Mouse (Mus musculus): ENCODE measurements at regions not wholly inside any gene's neighbourhood (a gene's known extent, or its start where the extent isn't known, plus 50 kb on each side); places are given as distances from the start of the nearest gene placed in this dataset.

DNA sequence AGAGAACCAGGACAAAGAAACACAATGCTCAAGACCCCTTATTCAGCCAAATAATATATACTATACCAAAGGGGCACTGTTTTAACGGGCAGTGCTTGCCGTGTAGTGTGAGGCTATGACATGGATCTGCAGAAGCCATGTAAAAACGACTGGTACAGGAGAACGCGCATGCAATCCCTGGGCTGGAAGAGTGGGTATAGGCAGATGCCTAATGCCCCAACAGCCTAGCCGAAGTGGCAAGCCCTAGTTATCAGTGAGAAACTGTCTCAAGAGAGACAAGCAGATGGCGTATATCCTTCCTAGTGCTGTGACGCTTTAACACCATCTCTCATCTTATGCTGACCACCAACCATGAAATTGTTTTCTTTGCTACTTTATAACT lies 262.8 kb downstream of the Ankrd50 start:
- no peak for DNase-seq (ENCODE audit: low read depth, low spot score)

GRCm38 (mm10) chr3:38220934-38221833 lies 263.5 kb downstream of the Ankrd50 start:
- peak; percentile 72 for DNase-seq (ENCODE audit: low read depth, low spot score)

DNA sequence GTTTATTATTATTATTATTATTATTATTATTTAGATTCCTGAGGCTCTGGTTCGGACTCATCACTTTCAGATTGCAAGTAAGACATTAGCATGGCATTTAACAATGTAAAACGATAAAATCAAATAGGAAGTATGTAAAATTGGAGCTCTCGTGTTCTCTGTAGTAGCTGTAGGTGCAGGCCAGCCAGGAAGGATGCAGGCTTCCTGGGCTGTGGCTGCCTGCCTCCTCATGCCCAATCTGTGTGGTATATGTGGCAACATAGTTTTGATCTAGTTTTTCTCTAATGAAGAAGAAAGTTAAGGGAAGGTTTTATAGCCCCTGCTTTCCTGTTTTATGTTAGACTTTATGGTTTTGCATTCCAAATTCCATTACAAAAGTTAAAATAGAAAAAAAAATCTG lies 275.6 kb downstream of the Ankrd50 start:
- DNase-seq (ENCODE audit: low read depth, low spot score), result no peak

GRCm38 (mm10) chr3:38207867-38208266 lies 276.8 kb downstream of the Ankrd50 start:
- no peak for DNase-seq (ENCODE audit: low read depth, low spot score)

- DNase-seq (ENCODE audit: low read depth, low spot score), result peak; percentile 49
Observed at GRCm38 (mm10) chr3:38201861-38202656, 282.6 kb downstream of the Ankrd50 start.

DNA sequence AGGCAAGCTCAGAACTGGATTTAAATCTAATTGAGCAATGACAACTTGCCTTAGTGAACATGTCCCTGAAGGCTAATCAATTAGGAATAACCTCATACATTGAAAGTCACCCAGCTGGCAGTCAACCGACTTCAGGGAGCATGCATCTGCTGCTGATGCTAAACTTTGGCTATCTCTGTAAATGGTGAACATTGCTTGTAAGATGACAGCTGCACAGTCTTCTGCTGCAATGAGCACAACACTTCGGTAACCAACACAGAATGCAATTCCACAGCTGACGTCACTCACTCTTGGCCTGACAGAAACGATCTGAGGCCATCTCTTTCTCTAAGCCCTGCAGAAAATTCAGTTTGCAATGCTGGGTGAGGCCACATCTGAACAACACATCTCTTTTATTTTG lies 290.6 kb downstream of the Ankrd50 start:
- no peak for DNase-seq (ENCODE audit: low read depth, low spot score)

GRCm38 (mm10) chr3:38187406-38187896 lies 297.2 kb downstream of the Ankrd50 start:
- DNase-seq (ENCODE audit: low read depth, low spot score), result no peak

GRCm38 (mm10) chr3:38186503-38186902 lies 298.1 kb downstream of the Ankrd50 start:
- DNase-seq (ENCODE audit: low read depth, low spot score), result no peak

- DNase-seq (ENCODE audit: low read depth, low spot score), result peak; percentile 25
Observed at GRCm38 (mm10) chr3:38178295-38178694, 306.3 kb downstream of the Ankrd50 start.

GRCm38 (mm10) chr3:38175946-38176345 lies 308.7 kb downstream of the Ankrd50 start:
- no peak for DNase-seq (ENCODE audit: low read depth, low spot score)

- no peak for DNase-seq (ENCODE audit: low read depth, low spot score)
Observed at GRCm38 (mm10) chr3:38174735-38175280, 309.8 kb downstream of the Ankrd50 start.

DNA sequence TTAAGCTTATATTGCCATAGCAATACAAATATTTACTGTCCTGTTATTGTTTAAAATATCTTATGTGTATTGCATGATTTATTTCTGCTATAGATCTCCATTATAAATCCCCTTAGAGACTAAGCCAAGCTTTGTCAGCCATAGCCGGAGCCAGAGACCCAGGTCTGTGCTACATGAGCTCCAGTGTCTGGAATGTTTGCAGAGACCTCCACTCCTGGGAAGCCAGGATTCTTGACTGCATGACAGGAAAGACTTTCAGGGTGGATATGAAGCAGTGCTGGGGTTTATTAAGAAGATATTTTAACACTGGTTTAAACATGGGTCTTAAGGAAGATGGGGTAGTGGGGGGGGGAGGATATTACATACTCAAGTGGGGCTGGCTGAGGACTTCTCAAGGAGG lies 332.2 kb downstream of the Ankrd50 start:
- no peak for DNase-seq (ENCODE audit: low read depth, low spot score)

DNA sequence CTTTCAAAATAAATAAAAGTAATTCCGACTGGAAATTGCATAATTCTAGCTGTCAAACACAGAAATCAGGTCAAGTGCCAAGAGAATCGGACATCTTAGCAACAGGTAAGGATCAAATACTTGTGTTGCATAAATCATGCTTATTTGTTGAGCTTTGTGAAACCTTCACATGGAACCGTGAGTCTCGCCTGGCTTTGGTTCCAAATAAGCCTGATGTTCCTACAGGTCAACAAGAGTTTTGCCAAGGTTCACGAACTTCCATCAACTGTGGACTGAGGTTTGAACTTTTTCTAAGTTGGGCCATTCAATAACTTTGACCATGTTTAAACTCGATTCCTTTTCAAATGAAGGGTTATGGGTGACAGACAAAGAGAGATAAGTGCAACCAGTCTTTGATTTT lies 332.8 kb downstream of the Ankrd50 start:
- no peak for DNase-seq (ENCODE audit: low read depth, low spot score)

- no peak for DNase-seq (ENCODE audit: low read depth, low spot score)
Observed at GRCm38 (mm10) chr3:38146663-38147062, 338.0 kb downstream of the Ankrd50 start.

DNA sequence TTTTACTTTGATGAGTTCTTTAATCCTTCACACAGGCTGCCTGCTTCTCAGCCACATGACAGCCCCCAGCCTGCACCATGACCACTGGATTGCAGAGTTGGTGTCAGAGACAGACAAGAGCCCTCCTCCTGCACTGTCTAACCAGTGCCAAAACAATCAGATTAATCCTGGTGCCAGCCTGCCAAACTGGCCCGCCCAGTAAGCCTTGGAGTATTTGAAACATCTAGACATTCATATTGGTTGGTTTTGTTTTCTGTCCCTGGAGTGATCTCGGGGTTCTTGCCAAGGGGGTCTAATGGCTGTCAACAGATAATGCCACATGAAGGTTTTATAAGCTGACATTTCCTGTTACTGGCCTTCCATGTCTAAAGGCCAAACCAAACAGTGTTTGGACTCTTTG lies 339.2 kb downstream of the Ankrd50 start:
- no peak for DNase-seq (ENCODE audit: low read depth, low spot score)

GRCm38 (mm10) chr3:38144650-38145049 lies 340.0 kb downstream of the Ankrd50 start:
- DNase-seq (ENCODE audit: low read depth, low spot score), result no peak

GRCm38 (mm10) chr3:38143147-38143883 lies 341.3 kb downstream of the Ankrd50 start:
- no peak for DNase-seq (ENCODE audit: low read depth, low spot score)

- DNase-seq (ENCODE audit: low read depth, low spot score), result no peak
Observed at GRCm38 (mm10) chr3:38139387-38139786, 345.3 kb downstream of the Ankrd50 start.

DNA sequence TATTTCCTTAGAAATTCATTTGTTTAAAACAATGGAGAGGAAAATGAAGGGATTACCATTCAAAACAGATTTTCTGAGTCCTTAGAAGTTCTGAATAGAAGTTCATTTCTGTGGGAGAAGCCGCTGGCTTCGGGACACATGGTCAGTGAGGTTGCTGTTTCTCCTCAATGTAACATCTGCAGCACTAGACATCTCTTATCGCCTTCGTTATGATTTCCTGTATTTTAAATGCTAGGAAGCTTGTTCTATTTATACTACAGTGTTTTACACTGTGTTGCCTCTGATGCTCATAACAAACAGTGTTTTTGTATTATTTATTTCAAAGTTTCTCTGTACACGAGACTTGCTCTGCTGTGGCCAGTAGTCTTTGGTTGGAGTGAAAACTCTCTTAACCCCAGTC lies 346.6 kb downstream of the Ankrd50 start:
- DNase-seq (ENCODE audit: low read depth, low spot score), result no peak

DNA sequence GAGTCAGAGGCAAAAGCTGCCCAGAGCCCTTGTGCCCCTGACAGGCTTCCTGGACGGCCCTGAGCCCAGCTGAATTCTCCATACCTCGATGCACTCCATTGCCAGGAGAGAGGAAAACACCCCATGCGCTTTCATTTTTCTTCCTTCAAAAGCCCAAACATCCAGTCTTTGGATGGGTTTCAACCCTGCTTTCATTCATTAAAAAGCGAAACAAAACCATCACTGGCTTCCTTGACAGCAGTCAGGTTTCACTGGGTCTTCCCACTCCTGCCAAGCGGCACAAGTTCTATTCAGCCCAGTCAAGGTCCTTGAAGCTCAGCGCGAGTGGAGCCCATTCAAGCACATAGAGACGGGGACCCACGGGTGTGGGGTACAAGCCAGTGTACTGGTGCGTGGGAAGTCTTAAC lies 348.8 kb downstream of the Ankrd50 start:
- no peak for DNase-seq (ENCODE audit: low read depth, low spot score)

- no peak for DNase-seq (ENCODE audit: low read depth, low spot score)
Observed at GRCm38 (mm10) chr3:38134425-38134824, 350.2 kb downstream of the Ankrd50 start.

- DNase-seq (ENCODE audit: low read depth, low spot score), result no peak
Observed at GRCm38 (mm10) chr3:38131887-38132220, 352.8 kb downstream of the Ankrd50 start.

Data from CD4-positive, CD25-positive, alpha-beta regulatory T cell, adult 2 months (primary cell).